Mouse (Mus musculus) liver, embryonic 12.5 days (tissue): ENCODE results near the gene Endov. TPM values are rescaled to one million over a fixed set of nuclear protein-coding genes. Genes with fewer than 3 reads are reported as not detected.

ENCODE experiments used
- ATAC-seq: fragments of 200-750 bp; cut with Nextera tagmentation; 2 replicates; pipeline ENCODE4 v1.8.0; 2017; ENCODE audit warnings: moderate number of reproducible peaks, mild to moderate bottlenecking, moderate library complexity
- H3K27ac ChIP-seq: fragments of 300-500 bp; sonication (generic); 2 replicates; pipeline ENCODE4 v1.5.1; 2016; ENCODE audit warnings: mild to moderate bottlenecking
- H3K27me3 ChIP-seq: fragments of 300-500 bp; sonication (generic); replicated peaks from 2 replicates; pipeline ENCODE4 v1.6.1; 2016; ENCODE audit warnings: mild to moderate bottlenecking, moderate library complexity
- H3K36me3 ChIP-seq: fragments of 300-500 bp; sonication (generic); 2 replicates; pipeline ENCODE4 v1.6.1; 2016; ENCODE audit warnings: mild to moderate bottlenecking, moderate library complexity
- H3K4me1 ChIP-seq: fragments of 300-500 bp; sonication (generic); 2 replicates; pipeline ENCODE4 v1.6.1; 2016
- H3K4me2 ChIP-seq: fragments of 300-500 bp; sonication (generic); 2 replicates; pipeline ENCODE4 v1.6.1; 2016; ENCODE audit warnings: mild to moderate bottlenecking, moderate library complexity
- H3K4me3 ChIP-seq: fragments of 300-500 bp; sonication (generic); 2 replicates; pipeline ENCODE4 v1.5.1; 2016; ENCODE audit warnings: mild to moderate bottlenecking, moderate library complexity
- H3K9ac ChIP-seq: fragments of 300-500 bp; sonication (generic); 2 replicates; pipeline ENCODE4 v1.6.1; 2016; ENCODE audit warnings: mild to moderate bottlenecking, moderate library complexity
- H3K9me3 ChIP-seq: fragments of 300-500 bp; sonication (generic); replicated peaks from 2 replicates; pipeline ENCODE4 v1.6.1; 2016; ENCODE audit warnings: mild to moderate bottlenecking, moderate library complexity
- WGBS: fragments of 180-500 bp; shearing (Covaris S2); methylation state at CpG from one replicate; pipeline ENCODE4 v1.1.7; 2016; ENCODE audit not compliant: insufficient replicate concordance; 5-methylcytosine and 5-hydroxymethylcytosine counted together
- polyA plus RNA-seq: library from polyadenylated mRNA; unstranded; fragments of >200 nt; fragmentation: Nextera tagmentation; extraction: Ambion mirVana; gene quantifications from 2 replicates; pipeline ENCODE4 v1.2.1, GENCODE M21; 2016

The Endov gene
- polyA plus RNA-seq, 1 experiment from 2014 or later = 7.9 TPM

GRCm38 (mm10) chr11:119541082-119541481 is 49.9 kb downstream of the Endov start:
- Histone ChIP-seq H3K9me3 (no peaks in the 10 kb centered on the region), H3K27ac (no peak overlapping the region), H3K4me2 (no peak overlapping the region), H3K36me3 (no peaks in the 10 kb centered on the region), H3K4me1 (no peaks in the 10 kb centered on the region), H3K27me3 (peaks cover 83% of the 10 kb centered on the region), H3K9ac (no peak overlapping the region), H3K4me3 (no peak overlapping the region)
- ATAC-seq = no peak
- 61% methylated on average over 9 of the region's 9 CpGs for WGBS

DNA sequence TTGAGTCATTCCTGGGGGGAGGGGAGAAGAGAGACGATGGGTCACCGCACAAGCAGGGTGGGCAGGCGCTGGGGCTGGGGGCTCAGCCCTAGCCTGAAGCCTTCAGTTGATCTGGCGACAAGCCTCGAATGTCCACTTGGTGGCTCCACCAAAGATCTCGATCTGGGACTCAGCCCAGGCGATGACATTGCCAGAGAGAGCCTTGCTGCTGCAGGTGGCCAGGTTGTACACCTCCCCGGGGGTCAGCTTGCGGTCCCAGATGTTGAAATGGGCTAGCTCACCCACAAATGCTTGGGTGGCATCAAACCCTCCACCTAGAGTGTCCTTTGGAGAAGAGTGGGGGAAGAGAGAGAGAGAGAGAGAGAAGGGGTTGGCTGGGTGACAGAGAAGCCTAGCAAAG is 51.2 kb downstream of the Endov start:
- 30% methylated on average over 9 of the region's 9 CpGs for WGBS
- Histone ChIP-seq H3K36me3 (no peaks in the 10 kb centered on the region), H3K4me1 (peaks cover 8% of the 10 kb centered on the region), H3K9me3 (no peaks in the 10 kb centered on the region), H3K27me3 (peaks cover 90% of the 10 kb centered on the region), H3K27ac (no peak overlapping the region), H3K4me2 (no peak overlapping the region), H3K9ac (no peak overlapping the region), H3K4me3 (no peak overlapping the region)
- ATAC-seq = no peak

GRCm38 (mm10) chr11:119542886-119543285 is 51.7 kb downstream of the Endov start:
- WGBS = 60% methylated on average over 5 of the region's 5 CpGs
- ATAC-seq = no peak
- Histone ChIP-seq H3K4me3 (no peak overlapping the region), H3K27ac (no peak overlapping the region), H3K4me2 (no peak overlapping the region), H3K27me3 (peaks cover 90% of the 10 kb centered on the region), H3K9me3 (no peaks in the 10 kb centered on the region), H3K9ac (no peak overlapping the region), H3K36me3 (no peaks in the 10 kb centered on the region), H3K4me1 (peaks cover 14% of the 10 kb centered on the region)

- Histone ChIP-seq H3K4me1 (peaks cover 23% of the 10 kb centered on the region), H3K9ac (no peak overlapping the region), H3K4me2 (no peak overlapping the region), H3K27me3 (peaks cover 98% of the 10 kb centered on the region), H3K36me3 (no peaks in the 10 kb centered on the region), H3K9me3 (no peaks in the 10 kb centered on the region), H3K27ac (no peak overlapping the region), H3K4me3 (no peak overlapping the region)
- ATAC-seq = no peak
- 50% methylated on average over 16 of the region's 16 CpGs for WGBS
Measured at GRCm38 (mm10) chr11:119543816-119544517, 52.8 kb downstream of the Endov start.

GRCm38 (mm10) chr11:119544518-119545105 is 53.5 kb downstream of the Endov start:
- ATAC-seq = no peak
- H3K9me3 ChIP-seq = no peaks in the 10 kb centered on the region
- H3K27me3 ChIP-seq = peaks cover 100% of the 10 kb centered on the region
- H3K4me3 ChIP-seq = no peak overlapping the region
- H3K27ac ChIP-seq = no peak overlapping the region
- no peak overlapping the region for H3K9ac ChIP-seq
- no peaks in the 10 kb centered on the region for H3K36me3 ChIP-seq
- peaks cover 30% of the 10 kb centered on the region for H3K4me1 ChIP-seq
- no peak overlapping the region for H3K4me2 ChIP-seq
- 63% methylated on average over 15 of the region's 15 CpGs for WGBS

GRCm38 (mm10) chr11:119545281-119545680 is 54.1 kb downstream of the Endov start:
- Histone ChIP-seq H3K27ac (no peak overlapping the region), H3K36me3 (no peaks in the 10 kb centered on the region), H3K4me2 (no peak overlapping the region), H3K27me3 (peaks cover 100% of the 10 kb centered on the region), H3K9me3 (no peaks in the 10 kb centered on the region), H3K4me1 (peaks cover 31% of the 10 kb centered on the region), H3K9ac (no peak overlapping the region), H3K4me3 (no peak overlapping the region)
- 35% methylated on average over 3 of the region's 3 CpGs for WGBS
- ATAC-seq = no peak

DNA sequence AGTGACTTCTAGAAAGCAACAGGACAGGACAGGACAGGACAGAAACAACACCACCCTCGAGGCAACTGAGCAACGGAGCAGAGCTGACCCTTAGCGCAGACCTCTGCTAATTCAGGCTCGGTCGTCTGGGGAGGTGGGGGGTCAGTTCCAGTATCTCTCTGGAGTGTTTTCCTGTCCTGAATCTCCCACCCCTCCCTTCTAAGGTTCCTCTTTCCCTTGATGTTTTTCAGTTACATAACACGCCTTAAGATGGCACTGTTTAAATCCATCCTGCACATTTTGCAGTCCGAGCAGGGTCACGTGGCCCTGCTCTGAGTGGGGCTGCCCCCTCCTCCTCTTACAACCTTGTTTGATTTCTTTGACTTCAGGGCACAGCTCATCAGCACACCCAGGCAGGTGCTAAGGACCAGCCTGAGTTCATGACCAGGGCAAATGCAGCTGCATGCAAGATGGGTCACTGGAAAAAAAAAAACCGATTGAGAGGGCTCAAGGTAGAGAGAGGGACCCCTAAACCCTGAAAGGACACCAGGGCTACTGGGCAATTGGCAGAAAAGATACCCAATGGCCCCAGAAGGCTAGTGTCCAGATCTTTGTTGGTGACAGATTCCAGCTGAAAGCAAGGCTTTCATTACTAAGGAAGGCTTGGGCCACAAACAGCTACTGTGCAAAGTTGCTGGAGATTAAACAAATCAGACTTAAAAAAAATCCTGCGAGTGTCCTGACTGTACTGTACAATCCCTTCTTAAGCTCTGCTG is 54.8 kb downstream of the Endov start:
- ATAC-seq = no peak
- Histone ChIP-seq H3K9me3 (no peaks in the 10 kb centered on the region), H3K4me2 (no peak overlapping the region), H3K27me3 (peaks cover 100% of the 10 kb centered on the region), H3K4me3 (no peak overlapping the region), H3K9ac (no peak overlapping the region), H3K36me3 (no peaks in the 10 kb centered on the region), H3K27ac (no peak overlapping the region), H3K4me1 (peaks cover 31% of the 10 kb centered on the region)
- WGBS = 9% methylated on average over 10 of the region's 10 CpGs

DNA sequence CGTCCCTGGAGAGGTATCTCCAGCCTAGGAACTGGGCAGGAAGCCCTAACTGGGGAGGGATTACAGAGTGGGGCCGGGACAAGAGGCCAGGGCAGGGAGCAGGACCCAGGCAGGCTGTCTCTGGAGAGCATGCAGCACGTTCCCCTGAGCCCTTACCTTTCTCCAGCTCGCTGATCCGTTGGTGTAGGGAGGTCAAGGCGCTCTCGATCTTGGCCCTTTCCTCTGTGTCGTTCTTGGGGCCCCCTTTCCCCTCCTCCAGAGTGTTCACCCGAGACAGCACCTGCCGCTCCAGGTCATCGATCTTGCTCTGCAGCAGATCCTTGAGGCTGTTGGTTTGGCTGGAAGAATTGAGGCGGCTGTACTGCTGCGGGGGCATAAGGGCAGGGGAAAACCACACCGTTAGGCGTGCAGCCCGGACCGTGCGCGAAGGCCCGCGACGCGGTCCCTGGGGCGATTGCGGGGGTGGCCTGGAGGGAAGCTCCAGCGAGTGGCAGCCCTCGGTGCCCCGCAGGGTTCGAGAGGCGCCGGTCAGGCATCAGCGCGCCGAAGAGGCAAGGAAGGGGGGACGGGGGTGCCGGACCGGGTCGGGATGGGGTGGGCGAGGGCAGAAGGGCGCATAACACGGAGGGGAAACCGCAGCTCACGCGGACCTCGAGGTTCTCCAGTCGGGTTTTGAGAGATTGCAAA is 55.5 kb downstream of the Endov start:
- Histone ChIP-seq H3K27me3 (peaks cover 100% of the 10 kb centered on the region), H3K9ac (no peak overlapping the region), H3K27ac (no peak overlapping the region), H3K9me3 (no peaks in the 10 kb centered on the region), H3K4me1 (peaks cover 31% of the 10 kb centered on the region), H3K4me2 (peak overlapping the region; percentile 71), H3K36me3 (no peaks in the 10 kb centered on the region), H3K4me3 (peak overlapping the region; percentile 49)
- WGBS = 4% methylated on average over 46 of the region's 46 CpGs
- no peak for ATAC-seq

GRCm38 (mm10) chr11:119547183-119547921 is 56.2 kb downstream of the Endov start, which contains the start of gene Nptx1:
Gene Nptx1, minus strand, starts transcription at chr11:119547753.
- ATAC-seq = no peak
- H3K36me3 ChIP-seq = no peaks in the 10 kb centered on the region
- no peak within 1 kb of the TSS for H3K27ac ChIP-seq
- no peak within 1 kb of the TSS for H3K9ac ChIP-seq
- H3K4me1 ChIP-seq = peaks cover 36% of the 10 kb centered on the region
- under 1% methylated on average over 90 of the region's 90 CpGs for WGBS
- peak within 1 kb of the TSS; percentile 49 for H3K4me3 ChIP-seq
- no peaks in the 10 kb centered on the region for H3K9me3 ChIP-seq
- peak within 1 kb of the TSS; percentile 71 for H3K4me2 ChIP-seq
- H3K27me3 ChIP-seq = peaks cover 100% of the 10 kb centered on the region

DNA sequence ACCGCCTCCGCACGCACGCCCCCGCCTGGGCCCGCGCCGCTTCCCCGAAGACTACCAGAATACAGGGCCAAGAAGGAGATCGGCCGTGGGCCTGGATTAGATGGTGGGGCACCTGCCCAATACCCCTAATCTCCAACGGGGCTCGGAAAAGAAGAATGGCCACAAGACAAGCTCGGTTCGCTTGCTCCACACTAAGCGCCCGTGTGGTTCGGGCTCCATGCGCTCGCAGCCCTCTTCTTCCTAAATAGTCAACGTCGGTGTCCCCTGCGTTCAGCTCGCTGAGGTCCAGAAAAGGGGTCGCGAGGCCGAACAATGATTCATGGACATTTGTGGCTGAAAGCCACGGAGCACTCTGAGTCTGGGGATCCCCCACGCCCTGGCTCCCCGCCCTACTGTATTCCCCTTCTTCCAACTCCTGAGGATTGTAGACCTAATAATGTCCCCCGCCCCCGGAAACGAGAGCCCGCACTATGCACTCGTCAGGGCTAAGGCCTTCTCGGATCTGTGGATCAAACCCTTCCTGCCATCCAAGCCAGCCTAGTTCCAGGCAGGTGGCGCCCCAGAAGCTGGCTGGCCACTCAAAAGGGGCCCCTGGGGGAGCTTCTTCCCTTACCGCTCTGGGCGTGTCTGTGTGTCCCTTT is 56.9 kb downstream of the Endov start:
- 3% methylated on average over 39 of the region's 39 CpGs for WGBS
- Histone ChIP-seq H3K27me3 (peaks cover 100% of the 10 kb centered on the region), H3K4me2 (peak overlapping the region; percentile 71), H3K4me1 (peaks cover 36% of the 10 kb centered on the region), H3K9ac (no peak overlapping the region), H3K36me3 (no peaks in the 10 kb centered on the region), H3K4me3 (peak overlapping the region; percentile 49), H3K27ac (no peak overlapping the region), H3K9me3 (no peaks in the 10 kb centered on the region)
- no peak for ATAC-seq
